Mouse (Mus musculus): ENCODE measurements around the gene Cib3. TPM values are rescaled to one million over a fixed set of nuclear protein-coding genes. Genes with fewer than 3 reads are reported as not detected.

Gene Cib3
- not detected in 2 replicates for polyA plus RNA-seq (2015; fragmentation: Nextera tagmentation; extraction: Ambion mirVana)

- 44% methylated on average over 4 of the region's 4 CpGs for WGBS
- Histone ChIP-seq H3K9me3 (ENCODE audit: low read length) (no peaks in the 10 kb centered on the region), H3K9ac (replicated peaks; ENCODE audit: low read length) (no peak within 1 kb of the TSS), H3K4me2 (replicated peaks; ENCODE audit: low read depth, low read length) (no peak within 1 kb of the TSS), H3K36me3 (ENCODE audit: insufficient read depth, low read length) (no peaks in the 10 kb centered on the region), H3K4me1 (ENCODE audit: insufficient read depth, low read length) (no peaks in the 10 kb centered on the region), H3K27me3 (ENCODE audit: insufficient read depth, low read length) (0 out of 2 replicates have a peak, but pooled peaks cover 9% of the 10 kb centered on the region), H3K27ac (ENCODE audit: low read length) (no peak within 1 kb of the TSS), H3K4me3 (ENCODE audit: low read length) (no peak within 1 kb of the TSS)
- ATAC-seq (ENCODE audit: low FRiP score, low TSS enrichment), result no peak
Measured at GRCm38 (mm10) chr8:72212751-72213150, at the start of gene Cib3. Gene Cib3, minus strand, starts transcription at chr8:72212837.

GRCm38 (mm10) chr8:72261872-72262271 lies 49.2 kb upstream of the Cib3 start:
- Histone ChIP-seq H3K4me1 (ENCODE audit: insufficient read depth, low read length) (no peaks in the 10 kb centered on the region), H3K9me3 (ENCODE audit: low read length) (no peaks in the 10 kb centered on the region), H3K9ac (replicated peaks; ENCODE audit: low read length) (no peak overlapping the region), H3K36me3 (ENCODE audit: insufficient read depth, low read length) (no peaks in the 10 kb centered on the region), H3K27me3 (ENCODE audit: insufficient read depth, low read length) (no peaks in the 10 kb centered on the region), H3K4me3 (ENCODE audit: low read length) (no peak overlapping the region), H3K27ac (ENCODE audit: low read length) (no peak overlapping the region), H3K4me2 (replicated peaks; ENCODE audit: low read depth, low read length) (no peak overlapping the region)
- 52% methylated on average over 5 of the region's 5 CpGs for WGBS
- ATAC-seq (ENCODE audit: low FRiP score, low TSS enrichment), result no peak

- no peaks in the 10 kb centered on the region for H3K9me3 ChIP-seq (ENCODE audit: low read length)
- H3K4me2 ChIP-seq (replicated peaks; ENCODE audit: low read depth, low read length), result no peak overlapping the region
- no peak for ATAC-seq (ENCODE audit: low FRiP score, low TSS enrichment)
- no peak overlapping the region for H3K4me3 ChIP-seq (ENCODE audit: low read length)
- H3K9ac ChIP-seq (replicated peaks; ENCODE audit: low read length), result no peak overlapping the region
- no peak overlapping the region for H3K27ac ChIP-seq (ENCODE audit: low read length)
- H3K36me3 ChIP-seq (ENCODE audit: insufficient read depth, low read length), result no peaks in the 10 kb centered on the region
- no peaks in the 10 kb centered on the region for H3K4me1 ChIP-seq (ENCODE audit: insufficient read depth, low read length)
- no peaks in the 10 kb centered on the region for H3K27me3 ChIP-seq (ENCODE audit: insufficient read depth, low read length)
Measured at GRCm38 (mm10) chr8:72261431-72261830, 48.8 kb upstream of the Cib3 start.

- Histone ChIP-seq H3K4me2 (replicated peaks; ENCODE audit: low read depth, low read length) (no peak overlapping the region), H3K9me3 (ENCODE audit: low read length) (no peaks in the 10 kb centered on the region), H3K27me3 (ENCODE audit: insufficient read depth, low read length) (no peaks in the 10 kb centered on the region), H3K4me3 (ENCODE audit: low read length) (no peak overlapping the region), H3K4me1 (ENCODE audit: insufficient read depth, low read length) (no peaks in the 10 kb centered on the region), H3K36me3 (ENCODE audit: insufficient read depth, low read length) (no peaks in the 10 kb centered on the region), H3K9ac (replicated peaks; ENCODE audit: low read length) (no peak overlapping the region), H3K27ac (ENCODE audit: low read length) (no peak overlapping the region)
- 31% methylated on average over 2 of the region's 2 CpGs for WGBS
- ATAC-seq (ENCODE audit: low FRiP score, low TSS enrichment), result peak; percentile 59; the same call in 1 of the 2 replicates
Measured at GRCm38 (mm10) chr8:72261019-72261418, 48.4 kb upstream of the Cib3 start.

GRCm38 (mm10) chr8:72260585-72260984 lies 47.9 kb upstream of the Cib3 start:
- 42% methylated on average over 4 of the region's 4 CpGs for WGBS
- no peak overlapping the region for H3K9ac ChIP-seq (replicated peaks; ENCODE audit: low read length)
- ATAC-seq (ENCODE audit: low FRiP score, low TSS enrichment), result no peak

GRCm38 (mm10) chr8:72259862-72260261 lies 47.2 kb upstream of the Cib3 start:
- H3K4me1 ChIP-seq (ENCODE audit: insufficient read depth, low read length), result no peaks in the 10 kb centered on the region
- H3K36me3 ChIP-seq (ENCODE audit: insufficient read depth, low read length), result 0 out of 2 replicates have a peak, but pooled peaks cover 4% of the 10 kb centered on the region
- no peak overlapping the region for H3K4me3 ChIP-seq (ENCODE audit: low read length)
- H3K9ac ChIP-seq (replicated peaks; ENCODE audit: low read length), result no peak overlapping the region
- H3K9me3 ChIP-seq (ENCODE audit: low read length), result no peaks in the 10 kb centered on the region
- no peak overlapping the region for H3K27ac ChIP-seq (ENCODE audit: low read length)
- no peaks in the 10 kb centered on the region for H3K27me3 ChIP-seq (ENCODE audit: insufficient read depth, low read length)
- 69% methylated on average over 2 of the region's 2 CpGs for WGBS
- H3K4me2 ChIP-seq (replicated peaks; ENCODE audit: low read depth, low read length), result no peak overlapping the region
- ATAC-seq (ENCODE audit: low FRiP score, low TSS enrichment), result no peak

More at GRCm38 (mm10) chr8:72260585-72260984, 47.9 kb upstream of the Cib3 start:
- no peak overlapping the region for H3K4me3 ChIP-seq (ENCODE audit: low read length)
- H3K27ac ChIP-seq (ENCODE audit: low read length), result no peak overlapping the region
- H3K27me3 ChIP-seq (ENCODE audit: insufficient read depth, low read length), result no peaks in the 10 kb centered on the region
- no peaks in the 10 kb centered on the region for H3K36me3 ChIP-seq (ENCODE audit: insufficient read depth, low read length)
- H3K4me2 ChIP-seq (replicated peaks; ENCODE audit: low read depth, low read length), result no peak overlapping the region
- H3K9me3 ChIP-seq (ENCODE audit: low read length), result no peaks in the 10 kb centered on the region
- H3K4me1 ChIP-seq (ENCODE audit: insufficient read depth, low read length), result no peaks in the 10 kb centered on the region

GRCm38 (mm10) chr8:72257902-72258238 lies 45.2 kb upstream of the Cib3 start:
- Histone ChIP-seq H3K4me3 (ENCODE audit: low read length) (no peak overlapping the region), H3K4me1 (ENCODE audit: insufficient read depth, low read length) (no peaks in the 10 kb centered on the region), H3K4me2 (replicated peaks; ENCODE audit: low read depth, low read length) (no peak overlapping the region), H3K9ac (replicated peaks; ENCODE audit: low read length) (no peak overlapping the region), H3K27me3 (ENCODE audit: insufficient read depth, low read length) (no peaks in the 10 kb centered on the region), H3K9me3 (ENCODE audit: low read length) (no peaks in the 10 kb centered on the region), H3K36me3 (ENCODE audit: insufficient read depth, low read length) (peaks cover 10% of the 10 kb centered on the region), H3K27ac (ENCODE audit: low read length) (no peak overlapping the region)
- 91% methylated on average over 1 of the region's 1 CpGs for WGBS
- ATAC-seq (ENCODE audit: low FRiP score, low TSS enrichment), result no peak

GRCm38 (mm10) chr8:72257171-72257901 lies 44.7 kb upstream of the Cib3 start:
- H3K27ac ChIP-seq (ENCODE audit: low read length), result no peak overlapping the region
- H3K9me3 ChIP-seq (ENCODE audit: low read length), result no peaks in the 10 kb centered on the region
- 0 out of 2 replicates have a peak, but pooled peaks have one; percentile 44 for ATAC-seq (ENCODE audit: low FRiP score, low TSS enrichment)
- H3K27me3 ChIP-seq (ENCODE audit: insufficient read depth, low read length), result no peaks in the 10 kb centered on the region
- no peaks in the 10 kb centered on the region for H3K4me1 ChIP-seq (ENCODE audit: insufficient read depth, low read length)
- 53% methylated on average over 7 of the region's 7 CpGs for WGBS
- H3K9ac ChIP-seq (replicated peaks; ENCODE audit: low read length), result no peak overlapping the region
- peaks cover 16% of the 10 kb centered on the region for H3K36me3 ChIP-seq (ENCODE audit: insufficient read depth, low read length)
- H3K4me2 ChIP-seq (replicated peaks; ENCODE audit: low read depth, low read length), result no peak overlapping the region
- no peak overlapping the region for H3K4me3 ChIP-seq (ENCODE audit: low read length)

GRCm38 (mm10) chr8:72244610-72245009 lies 32.0 kb upstream of the Cib3 start:
- peaks cover 10% of the 10 kb centered on the region for H3K4me1 ChIP-seq (ENCODE audit: insufficient read depth, low read length)
- no peaks in the 10 kb centered on the region for H3K9me3 ChIP-seq (ENCODE audit: low read length)
- H3K4me3 ChIP-seq (ENCODE audit: low read length), result no peak overlapping the region
- no peaks in the 10 kb centered on the region for H3K27me3 ChIP-seq (ENCODE audit: insufficient read depth, low read length)
- WGBS, result 72% methylated on average over 2 of the region's 2 CpGs
- no peak overlapping the region for H3K4me2 ChIP-seq (replicated peaks; ENCODE audit: low read depth, low read length)
- peaks cover 27% of the 10 kb centered on the region; the same call in 1 of the 2 replicates for H3K36me3 ChIP-seq (ENCODE audit: insufficient read depth, low read length)
- ATAC-seq (ENCODE audit: low FRiP score, low TSS enrichment), result no peak
- no peak overlapping the region for H3K9ac ChIP-seq (replicated peaks; ENCODE audit: low read length)
- no peak overlapping the region for H3K27ac ChIP-seq (ENCODE audit: low read length)

GRCm38 (mm10) chr8:72242226-72242625 lies 29.6 kb upstream of the Cib3 start:
- Histone ChIP-seq H3K9ac (replicated peaks; ENCODE audit: low read length) (no peak overlapping the region), H3K36me3 (ENCODE audit: insufficient read depth, low read length) (peaks cover 24% of the 10 kb centered on the region; the same call in 1 of the 2 replicates), H3K27me3 (ENCODE audit: insufficient read depth, low read length) (no peaks in the 10 kb centered on the region), H3K9me3 (ENCODE audit: low read length) (no peaks in the 10 kb centered on the region), H3K4me2 (replicated peaks; ENCODE audit: low read depth, low read length) (no peak overlapping the region), H3K27ac (ENCODE audit: low read length) (no peak overlapping the region), H3K4me1 (ENCODE audit: insufficient read depth, low read length) (peaks cover 10% of the 10 kb centered on the region), H3K4me3 (ENCODE audit: low read length) (no peak overlapping the region)
- no peak for ATAC-seq (ENCODE audit: low FRiP score, low TSS enrichment)
- 86% methylated on average over 1 of the region's 1 CpGs for WGBS
